Mouse (Mus musculus) bone marrow macrophage, adult 2 months (primary cell): ENCODE results near the gene Nhs.

Source experiments
- CTCF ChIP-seq: IDR thresholded peaks from 2 replicates; pipeline ENCODE4 v1.5.1; 2012; ENCODE audit warnings: low read depth, mild to moderate bottlenecking, low read length, moderate library complexity
- POLR2A ChIP-seq: IDR thresholded peaks from 2 replicates; pipeline ENCODE4 v1.6.1; 2012; ENCODE audit warnings: mild to moderate bottlenecking, low read depth, low read length, borderline replicate concordance

GRCm38 (mm10) chrX:162049616-162050015 is 109.9 kb downstream of the Nhs start:
- TF ChIP-seq CTCF (no peak), POLR2A (no peak)
